Mouse (Mus musculus) T-helper 2 cell (primary cell): ENCODE results near the gene Zfp787.

ENCODE experiments used
- in situ Hi-C: fragments of 300-600 bp; cut with MboI, MseI; formaldehyde crosslinking; loops from one replicate; pipeline ENCODE4 v1.15.1; 2025; ENCODE audit warnings: high pct_unique_total_duplicates

Gene Zfp787

DNA sequence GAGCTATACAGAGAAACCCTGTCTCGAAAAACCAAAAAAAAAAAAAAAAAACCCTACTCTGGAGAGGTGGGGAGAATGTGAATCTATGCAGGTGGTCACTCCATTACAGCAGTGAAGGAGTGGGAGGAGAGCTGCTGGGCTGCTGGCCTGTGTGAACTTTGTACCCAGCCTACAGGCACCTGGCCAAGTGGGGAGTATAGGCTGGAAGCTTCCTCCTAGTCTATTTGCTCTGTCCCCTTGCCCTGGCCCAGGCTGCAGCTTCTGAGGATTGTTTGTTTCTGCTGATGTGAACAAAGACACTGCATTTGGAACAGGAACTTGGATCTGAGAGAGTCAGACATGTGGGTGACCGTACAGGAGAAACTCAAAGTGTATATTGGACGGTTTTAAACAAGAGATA lies 13.6 kb upstream of the Zfp787 start:
- in situ Hi-C loops: loop anchor here (25.0 kb wide), 3 partner anchors 1107 to 1532 kb away; partner anchors contain the start of genes Gm45844, Tmem86b, U2af2 and Zfp580

GRCm38 (mm10) chr7:6164671-6165070 lies 8.9 kb upstream of the Zfp787 start:
- in situ Hi-C loops: loop anchor here (25.0 kb wide), 3 partner anchors 1102 to 1527 kb away; partner anchors contain the start of genes Gm45844, Tmem86b, U2af2 and Zfp580

- in situ Hi-C loops: loop anchor here (25.0 kb wide), 3 partner anchors 1100 to 1525 kb away; partner anchors contain the start of genes Gm45844, Tmem86b, U2af2 and Zfp580
These were observed 6.4 kb upstream of the Zfp787 start for GRCm38 (mm10) chr7:6162172-6162571.

DNA sequence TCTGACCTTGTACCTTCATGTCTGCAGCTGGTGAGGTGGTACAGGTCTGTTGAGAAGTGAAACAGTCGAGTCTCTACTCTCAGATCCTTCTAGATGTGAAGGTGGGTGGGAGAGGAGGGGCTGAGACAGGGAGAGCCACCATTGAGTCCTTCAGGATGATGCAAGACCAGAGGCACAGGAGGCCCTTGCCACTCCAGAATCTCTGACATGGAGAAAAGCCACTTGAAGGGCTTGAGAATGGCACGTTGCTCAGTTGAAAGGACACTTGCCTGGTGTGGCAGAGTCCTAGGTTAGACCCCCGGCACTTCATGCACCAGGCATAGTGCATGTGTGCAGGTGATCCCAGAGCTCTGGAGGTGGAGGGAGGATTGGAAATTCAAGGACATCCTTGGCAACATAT lies 5.7 kb upstream of the Zfp787 start:
- in situ Hi-C loops: loop anchor here (25.0 kb wide), 3 partner anchors 1099 to 1524 kb away; partner anchors contain the start of genes Gm45844, Tmem86b, U2af2 and Zfp580

- in situ Hi-C loops: loop anchor here (25.0 kb wide), 3 partner anchors 1097 to 1522 kb away; partner anchors contain the start of genes Gm45844, Tmem86b, U2af2 and Zfp580
These were observed 3.8 kb upstream of the Zfp787 start for GRCm38 (mm10) chr7:6159604-6160003.

DNA sequence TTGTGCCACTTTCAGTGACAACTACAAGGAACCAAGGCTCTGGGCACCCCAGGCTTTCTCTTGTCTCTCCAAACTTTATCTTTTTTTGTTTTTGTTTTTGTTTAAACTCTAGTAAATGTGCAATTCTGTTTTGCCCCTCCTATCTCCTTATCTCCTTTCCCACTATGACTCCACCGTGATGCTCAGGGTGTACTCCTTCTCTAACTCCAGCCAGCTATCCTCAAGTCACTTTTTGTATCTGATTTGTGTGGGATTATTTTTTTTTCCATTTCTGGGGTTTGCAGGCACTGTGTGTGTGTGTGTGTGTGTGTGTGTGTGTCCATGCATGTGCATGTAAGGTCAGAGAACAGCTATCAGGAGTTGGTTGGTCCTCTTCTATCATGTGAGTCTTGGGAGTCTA lies 1.7 kb upstream of the Zfp787 start:
- in situ Hi-C loops: loop anchor here (25.0 kb wide), 3 partner anchors 1095 to 1520 kb away; partner anchors contain the start of genes Gm45844, Tmem86b, U2af2 and Zfp580

DNA sequence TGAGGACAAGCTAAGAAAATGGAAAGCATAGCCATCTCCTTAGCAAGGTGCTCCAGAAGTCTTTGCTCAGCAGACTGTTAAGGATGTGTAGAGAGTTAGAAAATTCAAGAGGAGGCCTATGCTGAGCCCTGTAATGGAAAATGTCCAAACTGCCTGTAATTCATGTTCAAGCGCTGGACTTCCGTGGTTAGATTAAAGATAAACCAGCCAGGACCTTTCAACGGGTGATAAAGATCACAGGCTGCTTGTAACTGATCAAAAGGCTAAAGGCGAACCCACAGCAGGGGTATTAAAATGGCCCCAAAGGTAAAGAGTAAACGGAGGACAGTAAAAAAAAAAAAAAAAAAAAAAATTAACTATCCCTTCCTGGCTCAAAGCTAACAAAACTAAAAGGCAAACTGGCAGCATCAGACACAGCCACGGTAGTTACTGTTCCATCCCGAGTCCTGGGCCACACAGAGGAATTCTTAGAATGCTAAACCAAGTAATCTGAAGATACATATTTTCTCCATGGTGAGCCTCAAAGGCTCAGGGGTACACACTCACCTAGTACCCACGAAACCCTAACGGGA lies 1.2 kb upstream of the Zfp787 start:
- in situ Hi-C loops: loop anchor here (25.0 kb wide), 3 partner anchors 1095 to 1520 kb away; partner anchors contain the start of genes Gm45844, Tmem86b, U2af2 and Zfp580

- in situ Hi-C loops: loop anchor here (25.0 kb wide), 3 partner anchors 1093 to 1518 kb away; partner anchors contain the start of genes Gm45844, Tmem86b, U2af2 and Zfp580
These were observed 545 bp downstream of the Zfp787 start for GRCm38 (mm10) chr7:6155031-6155872.

DNA sequence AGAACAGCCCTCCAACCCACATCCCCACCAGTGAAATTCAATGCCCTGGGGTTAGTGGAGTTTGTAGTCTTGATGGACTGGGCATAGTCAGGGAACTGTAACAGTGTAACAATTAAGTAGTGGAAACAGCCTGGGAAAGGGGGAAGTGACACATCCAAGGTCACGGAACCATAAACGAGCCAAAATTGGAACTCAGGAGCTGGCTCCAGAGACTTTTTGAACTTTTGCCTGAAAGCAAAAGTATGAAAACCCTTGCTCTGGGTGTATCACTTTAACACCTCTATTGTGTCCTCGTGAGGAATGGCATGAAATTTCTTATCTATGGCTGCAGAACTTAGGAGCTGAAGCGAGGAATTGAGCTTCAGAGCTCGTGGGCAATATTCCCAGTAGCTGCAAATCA lies 1.6 kb downstream of the Zfp787 start:
- in situ Hi-C loops: loop anchor here (25.0 kb wide), 3 partner anchors 1092 to 1517 kb away; partner anchors contain the start of genes Gm45844, Tmem86b, U2af2 and Zfp580

DNA sequence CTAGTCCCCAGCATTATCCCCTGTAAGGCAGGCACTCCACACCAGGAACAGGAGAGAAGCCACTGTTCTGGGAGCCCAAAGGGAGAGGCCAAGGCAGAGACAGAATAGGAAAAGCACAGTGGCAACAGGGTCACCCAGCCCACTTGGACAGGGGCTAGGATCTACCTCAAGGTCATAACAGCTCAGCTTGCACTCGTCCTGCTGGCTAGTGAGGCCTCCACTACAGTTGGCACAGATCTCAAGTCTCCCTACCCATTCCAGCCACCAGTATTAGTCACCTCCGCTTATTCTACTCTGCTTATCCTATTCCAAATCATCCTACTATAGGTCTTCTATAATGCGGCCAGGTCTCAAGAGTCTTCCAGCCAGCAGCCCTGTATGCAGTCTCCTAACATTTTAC lies 2.7 kb downstream of the Zfp787 start:
- in situ Hi-C loops: loop anchor here (25.0 kb wide), 3 partner anchors 1091 to 1516 kb away; partner anchors contain the start of genes Gm45844, Tmem86b, U2af2 and Zfp580

DNA sequence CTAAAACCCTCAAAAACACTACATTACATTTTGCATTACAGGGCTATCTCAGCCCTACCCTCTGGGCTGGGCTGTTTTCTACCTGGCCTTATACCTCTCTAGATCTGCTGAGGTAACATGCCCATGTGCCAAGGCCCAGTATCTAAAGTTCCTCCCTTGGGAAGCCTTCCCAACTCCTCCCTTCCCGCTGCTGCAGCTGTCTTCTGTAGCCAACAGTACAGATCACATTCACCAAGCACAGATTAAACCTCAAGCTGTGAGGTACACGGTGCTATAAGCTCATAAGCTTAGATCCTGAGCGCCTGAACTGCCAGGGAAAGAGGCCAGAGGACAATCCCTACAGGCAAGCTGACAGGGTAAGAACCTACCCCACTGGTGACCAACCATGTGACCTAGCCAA lies 3.8 kb downstream of the Zfp787 start:
- in situ Hi-C loops: loop anchor here (25.0 kb wide), 3 partner anchors 1090 to 1515 kb away; partner anchors contain the start of genes Gm45844, Tmem86b, U2af2 and Zfp580

DNA sequence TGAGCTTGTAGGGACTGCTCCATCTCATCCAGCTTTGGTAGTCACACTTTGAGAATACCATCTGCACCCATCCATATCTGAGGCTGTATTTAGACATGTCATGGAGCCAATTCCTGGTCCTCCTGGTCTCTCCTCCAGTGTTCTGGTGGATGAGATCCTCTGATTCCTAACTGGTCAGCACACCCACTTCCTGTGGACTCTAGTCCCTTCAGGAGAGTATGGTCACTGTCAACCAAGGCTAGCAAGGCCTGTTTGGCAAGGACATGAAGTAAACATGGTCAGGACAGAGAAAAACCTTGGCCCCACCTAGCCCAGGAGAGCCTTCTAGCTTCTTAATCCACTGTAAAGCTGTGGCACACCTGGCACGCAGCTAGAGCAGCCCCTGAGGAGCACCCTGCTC lies 4.5 kb downstream of the Zfp787 start:
- in situ Hi-C loops: loop anchor here (25.0 kb wide), 3 partner anchors 1089 to 1514 kb away; partner anchors contain the start of genes Gm45844, Tmem86b, U2af2 and Zfp580

- in situ Hi-C loops: loop anchor here (5.0 kb wide), 1 partner anchor 145 kb away; no protein-coding TSS in a partner anchor
These were observed 8.1 kb downstream of the Zfp787 start for GRCm38 (mm10) chr7:6147688-6148087.

DNA sequence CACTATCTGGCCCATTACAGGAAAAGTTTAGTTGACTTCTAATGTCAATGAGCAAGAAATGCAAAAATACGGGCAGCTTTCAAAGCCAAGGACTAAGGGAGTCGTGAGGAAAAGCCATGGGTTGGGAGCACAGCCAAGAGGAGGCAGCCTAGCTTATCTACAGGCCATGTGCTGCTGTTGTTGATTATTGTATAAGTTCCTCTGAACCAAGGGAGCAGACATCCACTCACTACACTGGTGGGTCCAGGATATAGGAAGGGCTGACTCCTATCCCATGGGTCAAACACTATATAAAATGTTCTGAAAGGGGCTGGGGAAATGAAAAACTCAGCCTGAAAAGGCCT lies 8.8 kb downstream of the Zfp787 start:
- in situ Hi-C loops: loop anchor here (5.0 kb wide), 1 partner anchor 145 kb away; no protein-coding TSS in a partner anchor

GRCm38 (mm10) chr7:6146194-6146981 lies 9.4 kb downstream of the Zfp787 start:
- in situ Hi-C loops: loop anchor here (5.0 kb wide), 1 partner anchor 146 kb away; no protein-coding TSS in a partner anchor

GRCm38 (mm10) chr7:6145423-6146188 lies 10.2 kb downstream of the Zfp787 start:
- in situ Hi-C loops: loop anchor here (5.0 kb wide), 1 partner anchor 147 kb away; no protein-coding TSS in a partner anchor

DNA sequence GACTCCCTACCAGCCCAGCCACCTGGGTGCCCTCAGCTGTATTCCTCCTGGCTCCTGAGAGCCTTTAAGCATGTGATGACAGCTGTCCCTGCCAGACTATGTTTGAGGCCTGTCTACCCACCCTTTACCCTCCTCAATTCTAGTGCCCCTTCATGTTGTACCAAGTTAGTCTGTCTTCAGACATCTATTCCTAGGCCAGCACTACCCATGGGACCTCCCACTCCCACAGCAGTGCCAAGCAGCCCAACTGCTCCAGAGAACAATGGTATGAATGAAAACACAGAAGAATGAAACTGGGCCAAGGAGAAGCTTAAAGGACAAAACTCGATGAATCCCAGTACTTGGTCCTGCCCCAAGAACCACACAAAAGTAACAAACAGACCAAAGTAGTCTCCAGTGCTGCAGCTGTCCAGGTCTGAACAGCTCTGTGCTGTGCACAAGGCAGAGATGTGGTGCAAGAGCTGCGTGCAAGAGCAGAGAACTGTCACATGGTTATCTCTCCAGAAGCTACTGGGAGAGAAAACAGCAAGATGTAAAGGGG lies 11.7 kb downstream of the Zfp787 start:
- in situ Hi-C loops: no loop called here

DNA sequence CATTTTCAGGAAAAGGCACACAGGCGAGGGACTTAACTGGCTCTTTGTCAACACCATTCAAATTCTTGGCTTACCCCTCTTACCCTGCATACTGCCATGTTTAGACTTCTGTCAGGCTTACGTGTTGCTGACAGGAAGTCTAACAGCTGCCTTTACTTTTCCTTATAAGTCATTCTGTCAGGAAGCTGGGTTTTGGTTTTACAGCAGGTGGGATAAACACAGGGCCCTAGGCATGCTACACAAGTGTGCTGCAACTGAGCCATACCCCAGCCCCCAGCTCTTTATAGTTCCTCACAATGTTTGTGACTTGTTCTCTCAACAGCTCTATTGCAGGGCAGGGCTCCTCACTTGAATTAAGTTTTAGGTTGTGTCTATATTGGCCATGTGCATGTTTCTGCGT lies 16.5 kb downstream of the Zfp787 start:
- in situ Hi-C loops: no loop called here

- in situ Hi-C loops: no loop called here
These were observed 19.3 kb downstream of the Zfp787 start for GRCm38 (mm10) chr7:6136497-6136896.

- in situ Hi-C loops: no loop called here
These were observed 23.2 kb downstream of the Zfp787 start for GRCm38 (mm10) chr7:6132646-6133045.
